Mouse (Mus musculus): ENCODE measurements around the gene Gtf2ird1. TPM values are rescaled to one million over a fixed set of nuclear protein-coding genes. Genes with fewer than 3 reads are reported as not detected.

Gtf2ird1 gene
- 10 to 100 TPM; 22.8 to 25.4 TPM for total RNA-seq (2021)
- long read RNA-seq, experiment 1, partial matches to known transcripts: 21 of 31 reads
- long read RNA-seq, experiment 1, other reads (novel, unspliced or antisense): 2 of 31 reads
- long read RNA-seq, experiment 2, partial matches to known transcripts: 31 of 45 reads
- long read RNA-seq, experiment 2, other reads (novel, unspliced or antisense): 7 of 45 reads

GRCm38 (mm10) chr5:134456503-134456962 lies at the start of gene Gtf2ird1:
TSS of gene Gtf2ird1 (minus strand) at chr5:134456716.
- no peak for TF ChIP-seq CTCF (conservative IDR thresholded peaks at IDR 0.05)
- peak within 1 kb of the TSS; percentile 86 for H3K27ac ChIP-seq
- peak within 1 kb of the TSS; percentile 65 for H3K4me3 ChIP-seq
- DNase-seq (ENCODE audit: low spot score in 2 of 2): peak; percentile 80 to 85

DNA sequence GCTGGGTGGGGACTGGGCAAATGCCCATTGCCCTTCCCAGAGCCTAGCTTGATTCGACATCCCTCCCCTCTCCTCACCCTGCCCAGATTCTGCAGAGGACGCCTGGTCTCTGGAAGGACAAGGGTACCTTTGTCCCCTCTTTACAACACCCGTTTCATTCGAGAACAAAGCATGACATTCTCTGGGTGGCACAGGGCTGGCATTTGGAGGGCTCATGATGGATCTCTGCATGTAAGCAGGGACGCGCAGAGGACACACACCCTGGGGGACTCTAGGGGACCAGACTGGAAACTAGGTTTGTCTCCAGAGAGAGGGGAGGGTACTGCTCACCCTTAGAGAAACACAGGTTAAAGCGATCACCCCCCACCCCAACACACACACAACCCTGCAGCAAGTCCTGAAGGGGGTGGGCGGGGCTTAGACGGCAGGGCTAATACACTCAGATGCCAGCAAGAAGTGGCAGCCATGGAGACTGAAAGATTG lies 49.3 kb upstream of the Gtf2ird1 start:
- peak; percentile 40 to 73 for DNase-seq (ENCODE audit: low spot score in 2 of 2)
- H3K4me3 ChIP-seq: no peak overlapping the region

DNA sequence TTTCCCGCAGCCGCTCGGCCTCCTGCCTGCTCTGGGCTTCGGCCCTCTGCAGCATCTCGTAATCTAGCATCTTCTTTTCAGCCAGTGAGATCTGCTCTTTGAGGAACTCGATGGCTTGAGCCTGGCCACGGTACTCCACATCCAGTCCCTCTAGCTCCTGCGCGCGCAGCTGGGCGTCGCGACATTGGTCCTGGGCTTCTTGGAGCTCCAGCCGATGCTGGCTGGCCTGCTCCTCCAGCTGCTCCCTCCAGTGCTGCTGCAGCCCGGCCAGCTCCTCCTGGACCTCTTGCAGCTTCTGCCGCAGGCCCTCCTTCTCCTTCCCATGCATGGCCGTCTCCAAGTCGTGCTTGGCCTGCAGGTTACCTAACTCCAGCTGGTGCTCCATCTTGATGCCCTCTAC lies 46.1 kb upstream of the Gtf2ird1 start:
- TF ChIP-seq CTCF (conservative IDR thresholded peaks at IDR 0.05): no peak
- Histone ChIP-seq H3K27ac (no peak overlapping the region), H3K4me3 (no peak overlapping the region)
- no peak for DNase-seq (ENCODE audit: low spot score in 2 of 2)

More for the DNA sequence above, 49.3 kb upstream of the Gtf2ird1 start:
- no peak for TF ChIP-seq CTCF (conservative IDR thresholded peaks at IDR 0.05)
- H3K27ac ChIP-seq: peak overlapping the region; percentile 80

DNA sequence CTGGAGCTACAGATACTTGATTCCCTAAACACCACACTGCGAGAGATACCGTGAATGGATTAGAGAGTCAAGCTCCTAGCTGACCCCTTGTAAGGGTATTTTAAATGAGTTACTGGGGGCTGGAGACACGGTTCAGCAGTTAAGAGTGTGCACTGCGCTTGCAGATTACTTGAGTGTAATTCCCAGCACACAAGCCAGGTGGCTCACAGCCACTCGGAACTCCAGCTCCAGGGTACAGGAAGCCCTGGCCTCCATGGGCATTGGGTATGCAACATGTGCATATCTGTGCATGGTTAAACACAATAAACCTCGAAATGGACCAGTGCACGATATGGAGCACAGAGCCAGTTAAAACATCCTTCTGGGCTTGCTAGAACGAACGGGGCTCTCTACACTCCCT lies 44.9 kb upstream of the Gtf2ird1 start:
- TF ChIP-seq CTCF (conservative IDR thresholded peaks at IDR 0.05): peak; percentile 78
- no peak for DNase-seq (ENCODE audit: low spot score in 2 of 2)
- Histone ChIP-seq H3K27ac (peak overlapping the region; percentile 44; the same call in 1 of the 2 replicates), H3K4me3 (no peak overlapping the region)

- Histone ChIP-seq H3K4me3 (no peak overlapping the region), H3K27ac (no peak overlapping the region)
- no peak for DNase-seq (ENCODE audit: low spot score in 2 of 2)
- no peak for TF ChIP-seq CTCF (conservative IDR thresholded peaks at IDR 0.05)
Observed at GRCm38 (mm10) chr5:134500681-134501080, 44.2 kb upstream of the Gtf2ird1 start.

DNA sequence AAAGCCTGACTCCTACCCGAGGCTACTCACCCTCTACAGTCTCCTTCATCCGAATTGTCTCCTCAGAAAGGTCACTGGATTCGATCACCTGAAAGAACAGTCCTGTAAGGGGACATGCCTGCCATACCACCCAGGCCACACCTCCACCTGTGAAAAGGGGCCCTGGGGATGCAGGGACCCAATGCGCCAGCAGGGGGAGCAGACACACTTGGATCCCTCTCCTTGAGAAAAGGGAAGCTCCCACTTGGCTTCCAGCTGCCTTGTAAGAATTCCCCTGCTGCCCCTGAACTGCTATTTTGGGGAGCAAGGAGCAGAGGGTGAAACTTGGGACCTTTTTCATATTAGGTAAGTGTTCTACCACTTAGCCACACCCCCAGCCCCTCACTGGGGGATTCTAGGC lies 43.5 kb upstream of the Gtf2ird1 start:
- Histone ChIP-seq H3K27ac (no peak overlapping the region), H3K4me3 (no peak overlapping the region)
- peak; percentile 83 for TF ChIP-seq CTCF (conservative IDR thresholded peaks at IDR 0.05)
- peak; percentile 47 to 67 for DNase-seq (ENCODE audit: low spot score in 2 of 2)

- Histone ChIP-seq H3K4me3 (no peak overlapping the region), H3K27ac (no peak overlapping the region)
- no peak for TF ChIP-seq CTCF (conservative IDR thresholded peaks at IDR 0.05)
- DNase-seq (ENCODE audit: low spot score in 2 of 2): no peak
Observed at GRCm38 (mm10) chr5:134497026-134497425, 40.5 kb upstream of the Gtf2ird1 start.

DNA sequence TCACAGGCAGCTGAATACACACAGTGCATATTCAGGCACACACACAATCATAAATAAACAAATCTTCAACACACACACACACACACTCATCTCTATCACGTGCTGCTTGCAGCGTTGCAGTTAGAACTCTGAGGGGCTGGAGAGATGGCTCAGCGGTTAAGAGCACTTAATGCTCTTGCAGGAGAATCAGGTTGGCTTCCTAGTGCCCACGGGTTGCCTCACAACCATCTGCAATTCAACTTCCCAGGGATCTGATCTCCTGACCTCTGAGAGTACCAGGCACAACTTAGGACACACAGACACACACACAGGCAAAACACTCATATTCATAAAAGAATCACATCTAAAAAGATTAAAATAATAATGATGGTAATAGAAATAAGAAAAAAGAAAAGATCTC lies 39.3 kb upstream of the Gtf2ird1 start:
- no peak for DNase-seq (ENCODE audit: low spot score in 2 of 2)
- TF ChIP-seq CTCF (conservative IDR thresholded peaks at IDR 0.05): no peak
- Histone ChIP-seq H3K4me3 (no peak overlapping the region), H3K27ac (no peak overlapping the region)

GRCm38 (mm10) chr5:134494142-134494541 lies 37.6 kb upstream of the Gtf2ird1 start:
- peak; percentile 92 for TF ChIP-seq CTCF (conservative IDR thresholded peaks at IDR 0.05)
- H3K4me3 ChIP-seq: no peak overlapping the region
- peak; percentile 89 to 93 for DNase-seq (ENCODE audit: low spot score in 2 of 2)
- no peak overlapping the region; the same call in 1 of the 2 replicates for H3K27ac ChIP-seq

- Histone ChIP-seq H3K27ac (no peak overlapping the region), H3K4me3 (no peak overlapping the region)
- no peak for TF ChIP-seq CTCF (conservative IDR thresholded peaks at IDR 0.05)
- no peak for DNase-seq (ENCODE audit: low spot score in 2 of 2)
Observed at GRCm38 (mm10) chr5:134492956-134493355, 36.4 kb upstream of the Gtf2ird1 start.

DNA sequence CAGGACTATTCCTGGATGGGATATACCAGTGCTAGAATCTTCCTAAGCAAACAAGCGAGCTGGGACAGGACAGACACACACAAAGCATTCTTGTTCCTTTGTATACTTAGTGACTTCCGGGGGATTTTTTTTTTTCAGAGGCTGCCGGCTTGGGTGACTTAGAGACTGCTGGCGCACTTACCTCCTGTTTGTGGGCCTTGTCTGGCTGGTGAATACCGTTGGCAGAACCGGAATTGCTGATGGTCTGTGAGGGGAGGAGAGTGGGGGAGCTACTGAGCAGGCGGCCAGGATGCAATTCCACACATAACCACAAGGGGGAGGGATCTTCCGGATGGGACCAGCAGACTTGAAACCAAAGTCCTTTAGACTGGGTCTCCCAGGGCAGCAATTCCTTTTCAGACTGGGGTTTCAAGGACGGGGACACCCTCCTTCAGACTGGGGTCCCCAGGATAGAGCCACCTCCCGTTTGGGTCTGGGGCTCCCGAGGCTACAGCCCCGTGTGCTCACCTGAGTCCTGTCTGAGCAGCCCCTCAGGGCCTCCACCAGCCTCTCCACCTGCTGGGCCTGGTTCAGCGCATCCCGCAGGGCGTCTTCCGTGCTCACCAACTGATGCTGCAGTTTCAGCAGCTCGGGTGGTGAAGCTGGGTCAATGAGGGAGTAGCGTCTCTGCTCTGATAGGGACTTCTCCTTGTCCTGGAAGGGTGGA lies 35.3 kb upstream of the Gtf2ird1 start:
- H3K27ac ChIP-seq: peak overlapping the region; percentile 49; the same call in 1 of the 2 replicates
- TF ChIP-seq CTCF (conservative IDR thresholded peaks at IDR 0.05): peak; percentile 98
- peak; percentile 86 to 90 for DNase-seq (ENCODE audit: low spot score in 2 of 2)
- no peak overlapping the region for H3K4me3 ChIP-seq

- Histone ChIP-seq H3K27ac (0 out of 2 replicates have a peak overlapping the region, but pooled peaks have one; percentile 49), H3K4me3 (no peak overlapping the region)
- DNase-seq (ENCODE audit: low spot score in 2 of 2): no peak
- no peak for TF ChIP-seq CTCF (conservative IDR thresholded peaks at IDR 0.05)
Observed at GRCm38 (mm10) chr5:134491206-134491605, 34.7 kb upstream of the Gtf2ird1 start.

GRCm38 (mm10) chr5:134490465-134490864 lies 33.9 kb upstream of the Gtf2ird1 start:
- peak in 1 of 2 experiments; percentile 50 for DNase-seq (ENCODE audit: low spot score in 2 of 2)
- H3K4me3 ChIP-seq: no peak overlapping the region
- H3K27ac ChIP-seq: no peak overlapping the region
- TF ChIP-seq CTCF (conservative IDR thresholded peaks at IDR 0.05): peak; percentile 80
